Comparison of ENCODE assay signal across 8 mouse cellular contexts in the genomic region with DNA sequence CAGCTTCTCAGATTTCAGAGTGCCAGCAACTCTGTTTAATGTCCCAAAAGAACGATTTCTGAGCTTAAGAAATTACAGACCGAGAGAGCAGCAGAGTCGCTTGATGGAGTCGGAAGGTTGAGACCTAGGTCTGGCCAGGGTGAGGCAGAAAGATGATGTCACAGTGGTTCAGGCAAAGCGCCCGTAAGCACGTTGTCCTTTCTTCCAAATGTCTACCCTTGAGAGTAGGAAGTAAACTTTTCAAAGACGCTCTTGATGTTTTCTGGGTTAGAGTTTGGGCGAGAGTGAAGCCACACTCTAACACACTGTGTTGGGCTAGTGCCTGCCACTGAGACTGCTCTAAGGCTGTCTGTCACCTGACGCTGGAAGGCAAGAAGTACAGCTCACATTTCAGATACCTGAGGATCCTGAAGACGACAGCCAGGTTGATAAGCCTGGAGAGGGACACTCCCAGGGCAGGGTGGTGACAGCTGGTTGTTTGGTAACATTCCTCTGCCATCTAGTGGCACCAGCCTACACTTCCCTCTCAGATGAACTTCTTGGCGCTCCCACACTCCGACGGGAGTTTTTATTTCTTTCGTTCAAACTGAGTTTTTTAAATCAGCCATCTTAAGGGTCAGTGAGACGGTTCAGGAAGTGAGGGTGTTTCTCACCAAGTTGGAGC. TPM values are rescaled to one million over a fixed set of nuclear protein-coding genes. Genes with fewer than 3 reads are reported as not detected.
A peak's percentile ranks its signal among the peaks of the same experiment; 100 is the strongest.
DNase-seq lines count a peak whose midpoint lies in the region; ATAC-seq lines count a peak whose summit lies in the region.

No protein-coding gene starts in this region.

- 20% methylated on average over 16 of the region's 16 CpGs for WGBS in intestine, embryonic 15.5 days
- WGBS in limb, embryonic 13.5 days, result 23% methylated on average over 16 of the region's 16 CpGs
- 47% methylated on average over 16 of the region's 16 CpGs for WGBS in neural tube, embryonic 11.5 days

- DNase-seq in ovary, postnatal 36 days (ENCODE audit: low spot score), result peak; percentile 33
- no peak for DNase-seq in ovary, adult 18-20 months (ENCODE audit: low spot score)
- DNase-seq in brain, adult 2 months (ENCODE audit: low read depth, low spot score), result peak; percentile 80
- DNase-seq in neural tube, embryonic 11.5 days (ENCODE audit: low spot score), result peak; percentile 48
- DNase-seq in urinary bladder, postnatal 36 days (ENCODE audit: low spot score in 2 of 2), result peak; percentile 41 to 49

- peak; percentile 71 for ATAC-seq in frontal cortex, adult (ENCODE audit: low TSS enrichment)
- ATAC-seq in intestine, embryonic 15.5 days, result peak; percentile 78
- ATAC-seq in limb, embryonic 13.5 days (ENCODE audit: low FRiP score, low read depth), result peak; percentile 66
- ATAC-seq in neural tube, embryonic 11.5 days (ENCODE audit: insufficient read depth, low FRiP score, low TSS enrichment), result no peak

- peaks cover 16% of the 10 kb centered on the region for H3K4me1 ChIP-seq in intestine, embryonic 15.5 days (replicated peaks)
- peaks cover 23% of the 10 kb centered on the region for H3K4me1 ChIP-seq in limb, embryonic 13.5 days
- H3K4me1 ChIP-seq in neural tube, embryonic 11.5 days (ENCODE audit: control insufficient read depth, insufficient read depth, low read length), result peaks cover 7% of the 10 kb centered on the region; the same call in 1 of the 2 replicates

- no peaks in the 10 kb centered on the region for H3K9me3 ChIP-seq in intestine, embryonic 15.5 days
- H3K9me3 ChIP-seq in limb, embryonic 13.5 days, result no peaks in the 10 kb centered on the region
- H3K9me3 ChIP-seq in neural tube, embryonic 11.5 days (ENCODE audit: control insufficient read depth, low read length), result no peaks in the 10 kb centered on the region

- peak overlapping the region; percentile 34 for H3K4me2 ChIP-seq in intestine, embryonic 15.5 days (replicated peaks)
- peak overlapping the region; percentile 66 for H3K4me2 ChIP-seq in limb, embryonic 13.5 days (replicated peaks)
- H3K4me2 ChIP-seq in neural tube, embryonic 11.5 days (ENCODE audit: low read depth), result no peak overlapping the region

- H3K27me3 ChIP-seq in intestine, embryonic 15.5 days (replicated peaks), result peaks cover 4% of the 10 kb centered on the region
- H3K27me3 ChIP-seq in limb, embryonic 13.5 days, result peaks cover 42% of the 10 kb centered on the region
- 0 out of 2 replicates have a peak, but pooled peaks cover 9% of the 10 kb centered on the region for H3K27me3 ChIP-seq in neural tube, embryonic 11.5 days (ENCODE audit: control insufficient read depth, insufficient read depth, low read length)

- H3K9ac ChIP-seq in intestine, embryonic 15.5 days, result no peak overlapping the region
- no peak overlapping the region for H3K9ac ChIP-seq in limb, embryonic 13.5 days
- no peak overlapping the region for H3K9ac ChIP-seq in neural tube, embryonic 11.5 days (ENCODE audit: low read length)

- no peaks in the 10 kb centered on the region for H3K36me3 ChIP-seq in intestine, embryonic 15.5 days
- no peaks in the 10 kb centered on the region for H3K36me3 ChIP-seq in limb, embryonic 13.5 days
- no peaks in the 10 kb centered on the region for H3K36me3 ChIP-seq in neural tube, embryonic 11.5 days (ENCODE audit: control insufficient read depth, insufficient read depth, low read length)

- no peak overlapping the region for H3K4me3 ChIP-seq in intestine, embryonic 15.5 days (replicated peaks)
- H3K4me3 ChIP-seq in limb, embryonic 13.5 days, result no peak overlapping the region; the same call in 1 of the 2 replicates
- no peak overlapping the region for H3K4me3 ChIP-seq in neural tube, embryonic 11.5 days (ENCODE audit: low read depth, low read length)

- no peak overlapping the region for H3K27ac ChIP-seq in intestine, embryonic 15.5 days
- H3K27ac ChIP-seq in limb, embryonic 13.5 days, result no peak overlapping the region
- no peak overlapping the region for H3K27ac ChIP-seq in neural tube, embryonic 11.5 days (ENCODE audit: low read depth, low read length)

RNA-seq across cellular contexts. Expression of a gene that starts 45.1 kb away (rescaled TPM):
- 15.6 and 19.2 TPM in 2 replicates for polyA plus RNA-seq in intestine, embryonic 15.5 days (2015; fragmentation: Nextera tagmentation; extraction: Ambion mirVana)
- 24.6 and 26.9 TPM in 2 replicates for polyA plus RNA-seq in limb, embryonic 13.5 days (2015; fragmentation: Nextera tagmentation; extraction: Ambion mirVana)
- 21.2 and 21.9 TPM in 2 replicates for polyA plus RNA-seq in neural tube, embryonic 11.5 days (2014; fragmentation: Nextera tagmentation; extraction: Ambion mirVana)

RNA-seq across cellular contexts. Expression of a gene that starts 49.2 kb away (rescaled TPM):
- 0.98 and 1.2 TPM in 2 replicates for polyA plus RNA-seq in intestine, embryonic 15.5 days (2015; fragmentation: Nextera tagmentation; extraction: Ambion mirVana)
- 2.1 and 2.2 TPM in 2 replicates for polyA plus RNA-seq in limb, embryonic 13.5 days (2015; fragmentation: Nextera tagmentation; extraction: Ambion mirVana)
- 0.88 and 0.97 TPM in 2 replicates for polyA plus RNA-seq in neural tube, embryonic 11.5 days (2014; fragmentation: Nextera tagmentation; extraction: Ambion mirVana)

RNA-seq across cellular contexts. Expression of a gene that starts 54.9 kb away (rescaled TPM):
- polyA plus RNA-seq in intestine, embryonic 15.5 days (2015; fragmentation: Nextera tagmentation; extraction: Ambion mirVana), result 0.75 and 1.1 TPM in 2 replicates
- 0.61 and 0.62 TPM in 2 replicates for polyA plus RNA-seq in limb, embryonic 13.5 days (2015; fragmentation: Nextera tagmentation; extraction: Ambion mirVana)
- 0.20 and 0.31 TPM in 2 replicates for polyA plus RNA-seq in neural tube, embryonic 11.5 days (2014; fragmentation: Nextera tagmentation; extraction: Ambion mirVana)
